Mouse (Mus musculus) stomach, embryonic 15.5 days (tissue): ENCODE results near the gene Arpc2. TPM values are rescaled to one million over a fixed set of nuclear protein-coding genes. Genes with fewer than 3 reads are reported as not detected.

Experiments used
- ATAC-seq: fragments of 200-750 bp; cut with Nextera tagmentation; 2 replicates; pipeline ENCODE4 v1.8.0; 2017; ENCODE audit warnings: low read depth, moderate number of reproducible peaks, moderate TSS enrichment; ENCODE audit not compliant: insufficient read depth, low FRiP score
- H3K27ac ChIP-seq: fragments of 300-500 bp; sonication (generic); 2 replicates; pipeline ENCODE4 v1.5.1; 2015; ENCODE audit warnings: mild to moderate bottlenecking, inconsistent platforms
- H3K27me3 ChIP-seq: fragments of 300-500 bp; sonication (generic); replicated peaks from 2 replicates; pipeline ENCODE4 v1.6.1; 2015; ENCODE audit warnings: inconsistent platforms
- H3K36me3 ChIP-seq: fragments of 300-500 bp; sonication (generic); 2 replicates; pipeline ENCODE4 v1.6.1; 2015; ENCODE audit warnings: inconsistent platforms
- H3K4me1 ChIP-seq: fragments of 300-500 bp; sonication (generic); 2 replicates; pipeline ENCODE4 v1.6.1; 2015; ENCODE audit warnings: inconsistent platforms
- H3K4me2 ChIP-seq: fragments of 300-500 bp; sonication (generic); 2 replicates; pipeline ENCODE4 v1.6.1; 2015; ENCODE audit warnings: mild to moderate bottlenecking, inconsistent platforms
- H3K4me3 ChIP-seq: fragments of 300-500 bp; sonication (generic); replicated peaks from 2 replicates; pipeline ENCODE4 v1.5.1; 2015; ENCODE audit warnings: inconsistent platforms
- H3K9ac ChIP-seq: fragments of 300-500 bp; sonication (generic); 2 replicates; pipeline ENCODE4 v1.6.1; 2015; ENCODE audit warnings: inconsistent platforms
- H3K9me3 ChIP-seq: fragments of 300-500 bp; sonication (generic); 2 replicates; pipeline ENCODE4 v1.6.1; 2016; ENCODE audit warnings: inconsistent platforms
- WGBS: fragments of 180-500 bp; shearing (Covaris S2); methylation state at CpG from one replicate; pipeline ENCODE4 v1.1.7; 2015; 5-methylcytosine and 5-hydroxymethylcytosine counted together
- polyA plus RNA-seq: library from polyadenylated mRNA; unstranded; fragments of >200 nt; fragmentation: Nextera tagmentation; extraction: Ambion mirVana; gene quantifications from 2 replicates; pipeline ENCODE4 v1.2.1, GENCODE M21; 2015

Gene Arpc2
- polyA plus RNA-seq, 1 experiment from 2014 or later = 493 TPM

DNA sequence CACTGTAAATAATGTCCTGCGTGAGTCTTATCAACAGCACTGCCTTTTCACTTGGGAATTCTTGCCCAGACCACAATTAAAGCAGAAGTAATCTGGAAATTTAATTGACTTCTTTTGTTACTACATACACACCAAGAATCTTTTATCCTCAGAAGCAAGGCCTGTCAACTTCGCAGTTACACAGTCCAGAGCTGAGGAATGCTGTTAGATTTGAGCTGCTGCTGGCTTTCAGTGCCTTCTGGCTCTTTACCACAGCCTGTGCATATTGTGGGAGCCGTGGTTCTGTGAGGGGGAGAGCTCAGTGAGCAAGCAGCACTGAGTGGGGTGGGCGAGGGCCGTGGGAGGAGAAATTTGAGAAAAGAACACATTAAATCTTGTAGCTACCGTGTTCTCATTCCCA is 4.4 kb downstream of the Arpc2 start:
- no peak for ATAC-seq
- peak overlapping the region; percentile 77 for H3K27ac ChIP-seq
- H3K4me3 ChIP-seq = no peak overlapping the region
- no peak overlapping the region for H3K9ac ChIP-seq
- H3K4me1 ChIP-seq = peaks cover 32% of the 10 kb centered on the region
- no peaks in the 10 kb centered on the region for H3K9me3 ChIP-seq
- H3K27me3 ChIP-seq = no peaks in the 10 kb centered on the region
- H3K36me3 ChIP-seq = no peaks in the 10 kb centered on the region
- 26% methylated on average over 6 of the region's 6 CpGs for WGBS
- peak overlapping the region; percentile 78 for H3K4me2 ChIP-seq

DNA sequence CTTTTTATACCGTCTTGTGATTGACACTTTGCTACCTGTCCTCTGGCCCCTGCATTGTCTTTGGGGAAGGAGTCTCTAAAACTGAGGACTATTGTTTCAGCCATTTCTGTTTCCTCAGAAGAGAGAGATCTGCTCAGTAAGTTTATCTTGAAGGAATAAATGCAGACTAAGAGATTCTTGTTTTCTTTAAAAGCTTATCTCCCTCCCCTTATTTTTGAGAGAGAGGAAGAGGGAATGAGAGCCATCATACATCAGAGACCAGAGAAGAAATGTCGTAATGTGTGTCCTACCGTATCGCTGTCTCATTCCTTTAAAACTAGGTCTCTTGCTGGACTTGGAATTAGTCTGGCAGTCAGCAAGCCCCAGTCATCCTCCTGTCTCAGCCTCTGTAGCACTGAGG is 4.9 kb downstream of the Arpc2 start:
- no peaks in the 10 kb centered on the region for H3K9me3 ChIP-seq
- H3K9ac ChIP-seq = no peak overlapping the region
- H3K4me2 ChIP-seq = peak overlapping the region; percentile 78
- H3K36me3 ChIP-seq = 0 out of 2 replicates have a peak, but pooled peaks cover under 1% of the 10 kb centered on the region
- H3K4me1 ChIP-seq = peaks cover 33% of the 10 kb centered on the region
- peak overlapping the region; percentile 77 for H3K27ac ChIP-seq
- ATAC-seq = no peak
- 56% methylated on average over 4 of the region's 4 CpGs for WGBS
- no peak overlapping the region for H3K4me3 ChIP-seq
- H3K27me3 ChIP-seq = no peaks in the 10 kb centered on the region

DNA sequence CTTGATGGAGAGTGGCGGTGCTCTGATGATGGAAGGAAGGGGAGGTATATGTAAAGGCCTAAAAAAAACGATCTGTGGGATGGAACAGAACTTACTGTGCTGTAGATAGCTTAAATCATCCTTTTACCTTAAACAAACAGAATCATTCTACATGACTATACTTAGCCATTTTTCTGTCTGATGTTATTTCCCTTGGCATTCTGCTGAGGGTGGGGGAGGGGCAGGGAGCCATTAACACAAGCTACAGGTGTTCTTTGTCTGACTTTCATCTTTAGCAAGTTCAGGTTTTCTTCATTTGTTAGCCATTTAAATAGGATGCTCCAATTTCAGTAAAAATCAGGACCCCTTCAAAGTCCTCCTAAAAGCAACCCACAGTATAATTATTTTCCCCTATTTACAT is 9.6 kb downstream of the Arpc2 start:
- Histone ChIP-seq H3K27ac (no peak overlapping the region), H3K36me3 (peaks cover 9% of the 10 kb centered on the region), H3K27me3 (no peaks in the 10 kb centered on the region), H3K9me3 (no peaks in the 10 kb centered on the region), H3K4me2 (no peak overlapping the region), H3K4me3 (no peak overlapping the region), H3K4me1 (peaks cover 16% of the 10 kb centered on the region), H3K9ac (no peak overlapping the region)
- ATAC-seq = no peak
- WGBS = 47% methylated on average over 2 of the region's 2 CpGs

DNA sequence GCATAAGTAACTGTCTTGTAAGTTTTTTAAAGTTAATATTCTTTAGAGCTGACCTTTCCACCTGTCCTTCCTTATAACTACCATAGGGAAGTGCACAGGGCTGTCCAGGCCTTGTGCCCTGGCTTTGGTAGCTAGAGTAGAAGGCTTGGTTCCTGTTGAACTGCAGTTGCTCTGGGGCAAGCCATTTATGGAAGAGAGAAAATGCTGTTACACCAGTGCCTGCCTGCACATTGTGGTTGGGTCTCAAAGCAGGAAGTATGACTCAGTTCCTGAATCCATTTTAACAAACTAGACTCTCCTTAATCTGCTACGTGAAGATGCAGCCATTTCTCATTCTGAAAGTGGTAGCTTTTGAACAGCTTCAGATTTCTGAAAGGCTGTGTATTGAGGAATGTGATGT is 12.9 kb downstream of the Arpc2 start:
- WGBS = 32% methylated on average over 1 of the region's 1 CpGs
- ATAC-seq = peak; percentile 68; the same call in 1 of the 2 replicates
- H3K36me3 ChIP-seq = peaks cover 27% of the 10 kb centered on the region

DNA sequence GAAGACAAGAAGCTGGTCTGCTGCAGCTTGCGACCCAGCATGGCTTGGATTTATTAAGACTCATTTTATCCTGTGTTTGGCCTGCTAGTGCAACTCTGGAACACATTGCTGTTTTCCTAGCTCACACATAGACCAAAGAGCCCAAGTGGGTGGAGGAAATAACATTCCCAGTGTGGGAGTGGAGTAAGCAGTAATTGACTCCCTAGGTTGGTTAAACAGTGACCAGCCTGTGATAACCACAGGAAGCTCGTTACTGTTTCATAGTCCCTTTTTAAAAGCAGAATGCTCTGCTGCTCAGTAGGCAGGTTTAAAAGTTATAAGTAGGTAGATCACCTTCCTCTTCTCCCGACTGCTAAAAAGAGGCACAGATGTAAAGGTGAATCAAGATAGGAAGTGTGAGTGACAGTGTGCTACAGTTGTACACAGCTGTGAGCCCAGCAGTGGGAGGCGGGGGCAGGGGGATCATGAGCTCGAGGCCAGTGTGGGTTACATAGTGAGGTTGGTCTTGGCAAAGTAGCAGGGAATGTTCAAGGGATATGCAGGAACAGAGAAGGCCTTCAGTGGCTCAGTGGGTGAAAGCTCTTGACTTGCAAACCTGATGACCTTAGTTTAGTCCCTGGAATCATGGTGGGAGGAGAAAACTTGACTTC is 13.6 kb downstream of the Arpc2 start:
- Histone ChIP-seq H3K9ac (no peak overlapping the region), H3K4me1 (peaks cover 9% of the 10 kb centered on the region; the same call in 1 of the 2 replicates), H3K4me2 (no peak overlapping the region; the same call in 1 of the 2 replicates), H3K27me3 (no peaks in the 10 kb centered on the region), H3K36me3 (peaks cover 29% of the 10 kb centered on the region), H3K4me3 (no peak overlapping the region), H3K9me3 (no peaks in the 10 kb centered on the region), H3K27ac (peak overlapping the region; percentile 90)
- ATAC-seq = peak; percentile 83
- 59% methylated on average over 5 of the region's 5 CpGs for WGBS

More for the DNA sequence above, 12.9 kb downstream of the Arpc2 start:
- Histone ChIP-seq H3K4me1 (peaks cover 9% of the 10 kb centered on the region; the same call in 1 of the 2 replicates), H3K4me3 (no peak overlapping the region), H3K27me3 (no peaks in the 10 kb centered on the region), H3K27ac (peak overlapping the region; percentile 90), H3K9ac (no peak overlapping the region), H3K4me2 (no peak overlapping the region), H3K9me3 (no peaks in the 10 kb centered on the region)

DNA sequence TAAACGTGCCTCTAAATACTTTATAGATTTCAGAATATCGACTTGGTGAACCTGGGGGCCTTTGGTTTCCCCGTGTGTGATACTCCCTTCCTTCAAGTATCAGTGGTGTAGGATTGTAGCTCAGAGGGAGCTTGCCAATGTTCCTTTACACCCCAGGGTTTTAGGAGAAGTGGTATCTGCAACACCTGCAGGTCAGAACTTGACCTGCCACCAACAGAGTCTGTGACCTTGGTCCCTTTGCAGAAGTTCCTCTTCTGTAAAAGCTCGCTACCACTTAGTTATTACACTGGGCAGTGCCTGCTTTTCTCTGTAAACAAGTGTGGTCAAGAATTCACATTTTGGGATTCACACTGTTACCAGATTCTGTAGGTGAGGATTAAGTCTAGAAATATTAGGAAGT is 14.2 kb downstream of the Arpc2 start:
- ATAC-seq = no peak

DNA sequence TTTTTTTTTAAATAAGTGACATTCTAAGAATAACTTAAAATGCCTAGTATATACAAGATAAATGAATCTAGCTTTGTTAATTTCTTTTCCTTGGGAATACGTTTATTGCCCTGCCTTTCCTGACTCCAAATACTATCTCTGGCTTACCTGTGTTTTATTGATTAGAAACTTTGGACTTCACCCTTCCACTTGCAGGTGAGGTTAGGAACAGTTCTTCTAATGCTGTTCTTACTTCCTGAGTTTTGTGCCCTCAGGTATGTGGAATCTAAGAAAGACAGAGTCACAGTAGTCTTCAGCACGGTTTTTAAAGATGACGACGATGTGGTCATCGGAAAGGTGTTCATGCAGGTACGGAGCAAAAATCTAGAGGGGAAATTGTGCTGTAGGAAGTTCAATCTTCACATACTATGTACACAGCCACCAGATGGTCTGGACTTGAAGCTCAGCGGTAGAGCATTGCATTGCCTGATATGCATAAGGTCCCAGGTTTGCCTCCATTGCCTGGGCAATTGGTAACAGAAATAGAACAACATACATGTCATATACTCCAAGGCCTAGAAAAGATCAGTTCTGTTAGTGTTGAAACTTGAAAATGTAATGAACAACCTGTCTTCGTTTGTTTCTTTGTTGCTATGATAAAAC is 19.9 kb downstream of the Arpc2 start:
- no peaks in the 10 kb centered on the region for H3K27me3 ChIP-seq
- no peak overlapping the region for H3K4me2 ChIP-seq
- H3K36me3 ChIP-seq = peaks cover 62% of the 10 kb centered on the region
- H3K4me1 ChIP-seq = no peaks in the 10 kb centered on the region
- H3K4me3 ChIP-seq = no peak overlapping the region
- no peak for ATAC-seq
- no peak overlapping the region for H3K27ac ChIP-seq
- no peak overlapping the region for H3K9ac ChIP-seq
- WGBS = 92% methylated on average over 8 of the region's 8 CpGs
- no peaks in the 10 kb centered on the region for H3K9me3 ChIP-seq

More for the DNA sequence above, 14.2 kb downstream of the Arpc2 start:
- 81% methylated on average over 4 of the region's 4 CpGs for WGBS
- no peaks in the 10 kb centered on the region for H3K9me3 ChIP-seq
- peak overlapping the region; percentile 90; the same call in 1 of the 2 replicates for H3K27ac ChIP-seq
- H3K4me2 ChIP-seq = no peak overlapping the region; the same call in 1 of the 2 replicates
- no peak overlapping the region for H3K4me3 ChIP-seq
- H3K9ac ChIP-seq = no peak overlapping the region
- no peaks in the 10 kb centered on the region for H3K27me3 ChIP-seq
- H3K36me3 ChIP-seq = peaks cover 32% of the 10 kb centered on the region
- H3K4me1 ChIP-seq = peaks cover 9% of the 10 kb centered on the region; the same call in 1 of the 2 replicates

DNA sequence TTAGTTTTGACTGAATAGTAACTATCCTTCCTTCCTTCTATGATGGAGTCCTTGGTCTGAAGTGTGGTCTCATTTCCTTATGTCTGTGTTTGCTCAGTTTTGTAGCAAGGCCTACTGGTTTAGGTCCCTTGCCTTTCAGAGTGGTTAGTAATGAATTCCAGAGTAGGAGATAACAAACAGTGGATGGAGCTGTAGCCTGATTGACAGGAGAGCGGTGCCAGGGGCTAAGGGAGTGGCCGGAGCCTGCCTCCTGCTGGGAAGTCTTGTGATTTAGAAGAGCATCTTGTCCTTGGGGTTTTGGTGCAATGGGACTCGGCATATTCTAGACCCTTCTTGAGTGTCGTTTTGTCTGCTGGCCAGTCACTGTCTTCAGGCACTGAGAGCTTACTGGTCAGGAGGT is 20.9 kb downstream of the Arpc2 start:
- 84% methylated on average over 4 of the region's 4 CpGs for WGBS
- ATAC-seq = no peak
- no peaks in the 10 kb centered on the region for H3K9me3 ChIP-seq
- H3K27me3 ChIP-seq = no peaks in the 10 kb centered on the region
- no peaks in the 10 kb centered on the region for H3K4me1 ChIP-seq
- H3K4me2 ChIP-seq = no peak overlapping the region
- H3K4me3 ChIP-seq = no peak overlapping the region
- no peak overlapping the region for H3K27ac ChIP-seq
- H3K9ac ChIP-seq = no peak overlapping the region
- peaks cover 55% of the 10 kb centered on the region for H3K36me3 ChIP-seq

DNA sequence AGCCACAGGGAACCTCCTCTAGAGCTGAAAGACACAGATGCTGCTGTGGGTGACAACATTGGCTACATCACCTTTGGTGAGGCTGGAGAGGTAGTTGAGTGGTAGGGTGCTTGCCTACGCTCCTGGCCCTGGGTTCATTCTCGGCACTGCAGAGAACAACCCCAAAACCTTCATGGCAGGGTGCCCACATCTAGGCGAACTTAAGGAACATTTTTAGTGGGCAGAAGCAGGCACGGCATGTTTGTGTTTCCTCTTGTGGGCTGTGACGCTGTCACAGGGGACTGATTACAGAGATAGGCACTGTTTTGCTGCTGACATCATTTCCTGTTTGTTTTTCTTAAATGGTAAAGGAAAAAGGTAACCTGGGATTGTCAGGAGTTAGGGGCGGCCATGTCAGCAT is 26.6 kb downstream of the Arpc2 start:
- Histone ChIP-seq H3K4me1 (no peaks in the 10 kb centered on the region), H3K36me3 (peaks cover 78% of the 10 kb centered on the region), H3K9me3 (no peaks in the 10 kb centered on the region), H3K27ac (no peak overlapping the region), H3K4me2 (no peak overlapping the region), H3K27me3 (no peaks in the 10 kb centered on the region), H3K4me3 (no peak overlapping the region), H3K9ac (no peak overlapping the region)
- 91% methylated on average over 6 of the region's 6 CpGs for WGBS
- ATAC-seq = no peak

DNA sequence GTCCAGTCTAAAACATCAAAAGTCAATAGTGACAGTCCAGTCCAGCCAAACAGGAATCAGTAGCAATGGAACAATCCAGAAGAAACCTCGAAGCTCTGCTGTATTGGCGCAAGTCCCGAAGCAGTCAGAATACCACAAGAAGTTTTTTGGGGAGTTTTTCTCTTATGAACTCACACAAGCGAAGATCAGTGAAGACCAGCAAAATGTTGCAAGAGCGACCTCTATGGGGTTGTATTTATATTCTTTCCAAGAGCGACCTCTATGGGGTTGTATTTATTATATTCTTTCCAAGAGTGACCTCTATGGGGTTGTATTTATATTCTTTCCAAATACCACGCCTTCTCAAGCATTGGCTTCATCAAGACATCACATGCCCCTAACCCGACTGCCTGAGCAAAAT is 32.9 kb downstream of the Arpc2 start:
- peaks cover 49% of the 10 kb centered on the region for H3K36me3 ChIP-seq
- H3K4me1 ChIP-seq = no peaks in the 10 kb centered on the region
- H3K4me3 ChIP-seq = no peak overlapping the region
- H3K27ac ChIP-seq = no peak overlapping the region
- H3K27me3 ChIP-seq = no peaks in the 10 kb centered on the region
- H3K9ac ChIP-seq = no peak overlapping the region
- no peaks in the 10 kb centered on the region for H3K9me3 ChIP-seq
- WGBS = 79% methylated on average over 8 of the region's 8 CpGs
- no peak overlapping the region for H3K4me2 ChIP-seq
- ATAC-seq = no peak

DNA sequence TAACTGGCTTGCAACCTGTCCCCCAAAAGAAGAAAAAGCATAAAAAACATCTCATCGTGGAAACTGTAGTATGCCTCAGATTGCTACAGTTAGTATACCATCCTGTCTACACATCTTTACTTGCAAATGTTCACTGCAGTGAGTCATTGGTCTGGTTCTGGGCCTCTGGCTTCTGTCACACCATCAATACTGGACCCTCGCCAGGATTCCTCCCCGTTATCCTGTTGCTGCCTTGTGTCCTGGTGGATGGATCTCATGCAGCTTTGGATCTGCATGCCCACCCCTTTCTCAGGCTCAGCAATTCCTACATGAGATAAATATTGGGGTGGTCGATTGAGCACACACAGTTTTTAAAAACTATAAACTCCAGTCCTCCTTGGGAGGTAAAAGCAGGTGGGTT is 35.8 kb downstream of the Arpc2 start:
- H3K4me2 ChIP-seq = no peak overlapping the region
- peaks cover 21% of the 10 kb centered on the region for H3K36me3 ChIP-seq
- H3K4me1 ChIP-seq = peaks cover 18% of the 10 kb centered on the region; the same call in 1 of the 2 replicates
- H3K4me3 ChIP-seq = no peak overlapping the region
- no peak overlapping the region for H3K9ac ChIP-seq
- 47% methylated on average over 4 of the region's 4 CpGs for WGBS
- ATAC-seq = no peak
- H3K27me3 ChIP-seq = no peaks in the 10 kb centered on the region
- H3K27ac ChIP-seq = peak overlapping the region; percentile 12; the same call in 1 of the 2 replicates
- H3K9me3 ChIP-seq = no peaks in the 10 kb centered on the region

DNA sequence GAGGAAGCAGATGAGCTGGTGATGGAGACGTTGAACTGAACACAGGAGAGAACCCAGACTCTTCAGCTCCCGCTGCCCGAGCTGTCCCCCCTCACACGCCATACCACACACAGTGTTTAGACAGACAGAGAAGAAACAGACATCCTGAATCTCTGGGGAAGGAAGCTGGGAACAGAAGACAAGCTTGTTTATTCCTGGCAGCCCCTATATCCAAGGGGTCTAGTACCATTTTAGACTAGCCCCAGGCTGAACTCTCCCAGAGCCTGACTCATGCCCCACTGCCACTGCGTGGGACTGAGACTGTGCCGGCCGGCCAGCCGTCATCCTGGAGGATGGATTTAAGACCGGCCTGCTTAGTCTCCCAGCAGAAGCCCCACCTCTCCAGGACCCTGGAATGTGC is 39.1 kb downstream of the Arpc2 start:
- ATAC-seq = peak; percentile 62
- Histone ChIP-seq H3K36me3 (peaks cover 15% of the 10 kb centered on the region; the same call in 1 of the 2 replicates), H3K27ac (peak overlapping the region; percentile 77), H3K9ac (no peak overlapping the region), H3K4me2 (no peak overlapping the region), H3K9me3 (no peaks in the 10 kb centered on the region), H3K4me1 (peaks cover 21% of the 10 kb centered on the region; the same call in 1 of the 2 replicates), H3K4me3 (no peak overlapping the region), H3K27me3 (no peaks in the 10 kb centered on the region)
- 20% methylated on average over 9 of the region's 9 CpGs for WGBS
